Mouse (Mus musculus) hindbrain, embryonic 11.5 days (tissue): ENCODE results near the gene Olfr1395. TPM values are rescaled to one million over a fixed set of nuclear protein-coding genes. Genes with fewer than 3 reads are reported as not detected.
"Not testable (repeated sequence)": the region's sequence is repeated elsewhere in the genome, so short reads cannot be mapped to it uniquely, and the experiment has no call there.

ENCODE experiments used
- ATAC-seq: fragments of 200-750 bp; cut with Nextera tagmentation; 2 replicates; pipeline ENCODE4 v1.8.0; 2017; ENCODE audit warnings: mild to moderate bottlenecking, moderate TSS enrichment, moderate library complexity; ENCODE audit not compliant: low FRiP score
- DNase-seq: peaks from one replicate; pipeline ENCODE4 v3.0.0-alpha.2; 2015; ENCODE audit warnings: low spot score
- H3K27ac ChIP-seq: fragments of 300-500 bp; sonication (generic); 2 replicates; pipeline ENCODE4 v1.5.1; 2014; ENCODE audit warnings: mild to moderate bottlenecking, low read depth, low read length
- H3K27me3 ChIP-seq: fragments of 300-500 bp; sonication (generic); 2 replicates; pipeline ENCODE4 v1.6.1; 2014; ENCODE audit warnings: mild to moderate bottlenecking, low read length, moderate library complexity, mixed read lengths; ENCODE audit not compliant: control insufficient read depth, insufficient read depth
- H3K36me3 ChIP-seq: fragments of 300-500 bp; sonication (generic); 2 replicates; pipeline ENCODE4 v1.6.1; 2014; ENCODE audit warnings: mild to moderate bottlenecking, low read length, moderate library complexity, mixed read lengths; ENCODE audit not compliant: control insufficient read depth, insufficient read depth
- H3K4me1 ChIP-seq: fragments of 300-500 bp; sonication (generic); replicated peaks from 2 replicates; pipeline ENCODE4 v1.6.1; 2014; ENCODE audit warnings: low read length, mixed read lengths; ENCODE audit not compliant: control insufficient read depth, insufficient read depth
- H3K4me2 ChIP-seq: fragments of 300-500 bp; sonication (generic); replicated peaks from 2 replicates; pipeline ENCODE4 v1.6.1; 2014; ENCODE audit warnings: mild to moderate bottlenecking, low read depth, low read length
- H3K4me3 ChIP-seq: fragments of 300-500 bp; sonication (generic); 2 replicates; pipeline ENCODE4 v1.5.1; 2014; ENCODE audit warnings: low read depth, low read length
- H3K9ac ChIP-seq: fragments of 300-500 bp; sonication (generic); 2 replicates; pipeline ENCODE4 v1.6.1; 2014; ENCODE audit warnings: low read depth, low read length
- H3K9me3 ChIP-seq: fragments of 300-500 bp; sonication (generic); 2 replicates; pipeline ENCODE4 v1.6.1; 2016; ENCODE audit warnings: low read length; ENCODE audit not compliant: control insufficient read depth
- WGBS: fragments of 180-500 bp; shearing (Covaris S2); extraction: QIAGEN DNeasy Blood & Tissue Kit; methylation state at CpG from one replicate; pipeline ENCODE4 v1.1.7; 2014; 5-methylcytosine and 5-hydroxymethylcytosine counted together
- polyA plus RNA-seq: library from polyadenylated mRNA; unstranded; fragments of >200 nt; fragmentation: Nextera tagmentation; extraction: Ambion mirVana; gene quantifications from 2 replicates; pipeline ENCODE4 v1.2.1, GENCODE M21; 2014

Olfr1395 gene
- polyA plus RNA-seq, 1 experiment from 2014 or later: not detected

GRCm38 (mm10) chr11:49187701-49188100, 45.6 kb downstream of the Olfr1395 start:
- Histone ChIP-seq H3K4me3 (no peak overlapping the region), H3K4me1 (no peaks in the 10 kb centered on the region), H3K9ac (no peak overlapping the region), H3K4me2 (no peak overlapping the region), H3K9me3 (no peaks in the 10 kb centered on the region), H3K36me3 (no peaks in the 10 kb centered on the region), H3K27ac (no peak overlapping the region), H3K27me3 (no peaks in the 10 kb centered on the region)
- ATAC-seq: no peak
- no peak for DNase-seq
- 80% methylated on average over 10 of the region's 10 CpGs for WGBS

DNA sequence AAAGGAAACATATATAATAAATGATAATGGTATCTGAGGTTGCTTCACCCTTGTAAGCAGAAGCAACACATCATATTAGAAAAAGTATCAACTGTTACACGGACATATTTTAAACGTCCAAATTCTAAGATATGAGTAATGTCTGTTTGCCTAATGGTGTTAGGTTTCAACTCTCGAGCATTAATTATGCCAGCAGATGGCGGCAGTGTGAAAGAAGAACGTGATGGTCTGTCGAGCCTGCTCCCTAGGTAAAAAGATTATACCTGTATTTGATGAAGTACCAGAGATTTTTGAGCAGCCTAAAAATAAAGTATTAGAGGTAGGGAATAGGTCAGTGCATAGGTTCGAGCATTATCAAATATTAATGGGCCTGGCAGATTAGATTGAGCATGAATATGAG, 47.7 kb downstream of the Olfr1395 start:
- Histone ChIP-seq H3K4me1 (no peaks in the 10 kb centered on the region), H3K9ac (no peak overlapping the region), H3K36me3 (no peaks in the 10 kb centered on the region), H3K9me3 (no peaks in the 10 kb centered on the region), H3K4me2 (no peak overlapping the region), H3K27ac (no peak overlapping the region), H3K4me3 (no peak overlapping the region), H3K27me3 (no peaks in the 10 kb centered on the region)
- DNase-seq (peak; percentile 47), ATAC-seq (no peak)
- 8% methylated on average over 7 of the region's 7 CpGs for WGBS

DNA sequence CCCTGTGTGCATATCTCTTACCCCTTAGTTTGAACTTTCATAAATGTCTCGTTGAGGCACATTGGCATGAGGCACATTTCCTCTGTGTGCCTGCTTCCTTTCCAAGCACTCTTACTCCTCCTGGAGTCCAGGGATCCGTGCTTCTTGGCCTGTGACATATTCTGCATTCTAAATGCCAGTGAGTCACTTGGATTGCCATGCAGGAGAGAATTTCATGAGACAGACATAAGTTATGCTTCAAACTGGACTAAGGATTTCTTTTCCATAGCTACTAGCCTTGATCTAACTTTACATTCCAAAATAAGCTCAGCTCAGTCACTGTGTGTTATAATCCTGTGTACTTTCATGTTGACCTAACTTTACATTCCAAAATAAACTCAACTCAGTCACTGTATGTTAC, 49.0 kb downstream of the Olfr1395 start:
- Histone ChIP-seq H3K9ac (no peak overlapping the region), H3K27me3 (no peaks in the 10 kb centered on the region), H3K4me3 (no peak overlapping the region), H3K4me2 (no peak overlapping the region), H3K27ac (no peak overlapping the region), H3K4me1 (no peaks in the 10 kb centered on the region), H3K36me3 (no peaks in the 10 kb centered on the region), H3K9me3 (no peaks in the 10 kb centered on the region)
- no peak for DNase-seq
- WGBS: 59% methylated on average over 2 of the region's 2 CpGs
- ATAC-seq: no peak

- not testable (repeated sequence) for H3K9me3 ChIP-seq, ATAC-seq, H3K9ac ChIP-seq, H3K4me1 ChIP-seq, H3K27me3 ChIP-seq, DNase-seq, H3K36me3 ChIP-seq, H3K4me3 ChIP-seq, H3K27ac ChIP-seq, H3K4me2 ChIP-seq
- WGBS: 90% methylated on average over 5 of the region's 9 CpGs
These were observed 52.7 kb downstream of the Olfr1395 start for GRCm38 (mm10) chr11:49194771-49195170.

- Histone ChIP-seq H3K27me3 (no peaks in the 10 kb centered on the region), H3K36me3 (no peaks in the 10 kb centered on the region), H3K4me3 (no peak overlapping the region), H3K9me3 (no peaks in the 10 kb centered on the region), H3K27ac (no peak overlapping the region), H3K9ac (no peak overlapping the region), H3K4me1 (no peaks in the 10 kb centered on the region), H3K4me2 (no peak overlapping the region)
- DNase-seq: no peak
- WGBS: 95% methylated on average over 7 of the region's 7 CpGs
- no peak for ATAC-seq
These were observed 53.8 kb downstream of the Olfr1395 start for GRCm38 (mm10) chr11:49195819-49196322.

Other genes with a start within 250 kb of the Olfr1395 start
- 0.14 and 0.26 TPM in 2 replicates for gene Gm5431, start 240.1 kb upstream of the Olfr1395 start, polyA plus RNA-seq
- gene Psme2b, start 196.1 kb upstream of the Olfr1395 start, polyA plus RNA-seq: 1.8 and 2.3 TPM in 2 replicates
- 0.14 TPM in 1 of 2 replicates, not detected in the other for gene Olfr56, start 163.4 kb upstream of the Olfr1395 start, polyA plus RNA-seq
- gene 9930111J21Rik1, start 162.9 kb upstream of the Olfr1395 start, polyA plus RNA-seq: 0.17 and 0.54 TPM in 2 replicates
- not detected in 2 replicates for gene Gm12185, start 150.0 kb upstream of the Olfr1395 start, polyA plus RNA-seq
- not detected in 2 replicates for gene Tgtp1, start 148.1 kb upstream of the Olfr1395 start, polyA plus RNA-seq
- gene 9930111J21Rik2, start 91.0 kb upstream of the Olfr1395 start, polyA plus RNA-seq: 0.11 and 0.42 TPM in 2 replicates
- not detected in 2 replicates for gene Tgtp2, start 78.1 kb upstream of the Olfr1395 start, polyA plus RNA-seq
- gene Ifi47, start 65.7 kb upstream of the Olfr1395 start, polyA plus RNA-seq: 0.20 and 0.71 TPM in 2 replicates
- gene Olfr1396, start 27.4 kb upstream of the Olfr1395 start, polyA plus RNA-seq: not detected in 2 replicates
- not detected in 2 replicates for gene Olfr1394, start 12.1 kb downstream of the Olfr1395 start, polyA plus RNA-seq
- 0.10 TPM in 1 of 2 replicates, not detected in the other for gene Btnl9, start 44.9 kb downstream of the Olfr1395 start, polyA plus RNA-seq
- gene Zfp62, start 61.0 kb downstream of the Olfr1395 start, polyA plus RNA-seq: 59.0 and 63.2 TPM in 2 replicates
- 28.7 and 31.0 TPM in 2 replicates for gene Mgat1, start 101.9 kb downstream of the Olfr1395 start, polyA plus RNA-seq
- not detected in 2 replicates for gene Olfr1393, start 136.0 kb downstream of the Olfr1395 start, polyA plus RNA-seq
- not detected in 2 replicates for gene Olfr1392, start 143.0 kb downstream of the Olfr1395 start, polyA plus RNA-seq
- not detected in 2 replicates for gene Olfr10, start 162.5 kb downstream of the Olfr1395 start, polyA plus RNA-seq
- not detected in 2 replicates for gene Olfr1391, start 180.5 kb downstream of the Olfr1395 start, polyA plus RNA-seq
- not detected in 2 replicates for gene Olfr1390, start 192.9 kb downstream of the Olfr1395 start, polyA plus RNA-seq